Mouse (Mus musculus): Measurements from ENCODE around the gene Pcmt1. TPM values are rescaled to one million over a fixed set of nuclear protein-coding genes. Genes with fewer than 3 reads are reported as not detected.

Pcmt1 gene
- polyA plus RNA-seq, 1 experiment from 2014 or later = 145 TPM

DNA sequence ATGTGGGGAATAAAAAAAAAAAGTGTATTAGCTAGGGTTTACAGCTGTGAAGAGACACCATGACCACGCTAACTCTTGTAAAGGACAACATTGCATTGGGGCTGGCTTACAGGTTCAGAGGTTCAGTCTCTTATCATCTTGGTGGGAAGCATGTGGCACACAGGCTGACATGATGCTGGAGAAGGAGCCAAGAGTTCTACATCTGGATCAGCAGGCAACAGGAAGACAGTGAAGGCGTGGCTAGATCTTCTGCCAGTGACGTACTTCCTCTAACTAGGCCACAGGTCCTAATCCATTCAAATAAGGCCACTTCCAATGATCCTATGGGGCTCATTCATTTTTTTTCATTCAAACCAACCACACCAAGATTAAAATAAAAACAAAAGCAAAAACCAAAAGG, 19.2 kb upstream of the Pcmt1 start:
- H3K4me1 ChIP-seq (replicated peaks; ENCODE audit: control insufficient read depth, insufficient read depth, low read length) = no peaks in the 10 kb centered on the region
- H3K27me3 ChIP-seq (ENCODE audit: control insufficient read depth, insufficient read depth, low read length) = no peaks in the 10 kb centered on the region
- ATAC-seq (ENCODE audit: low FRiP score) = no peak
- H3K4me2 ChIP-seq (replicated peaks; ENCODE audit: low read depth, low read length) = no peak overlapping the region
- DNase-seq (ENCODE audit: low spot score) = no peak
- no peak overlapping the region for H3K9ac ChIP-seq (ENCODE audit: low read depth, low read length)
- 88% methylated on average over 3 of the region's 3 CpGs for WGBS
- no peak overlapping the region for H3K4me3 ChIP-seq (ENCODE audit: low read depth, low read length)
- H3K9me3 ChIP-seq (ENCODE audit: control insufficient read depth, low read length) = no peaks in the 10 kb centered on the region
- no peak overlapping the region for H3K27ac ChIP-seq (ENCODE audit: low read depth, low read length)
- H3K36me3 ChIP-seq (ENCODE audit: control insufficient read depth, insufficient read depth, low read length) = peaks cover 15% of the 10 kb centered on the region

GRCm38 (mm10) chr10:7695286-7695685, 14.3 kb upstream of the Pcmt1 start:
- no peaks in the 10 kb centered on the region for H3K27me3 ChIP-seq (ENCODE audit: control insufficient read depth, insufficient read depth, low read length)
- no peaks in the 10 kb centered on the region for H3K4me1 ChIP-seq (replicated peaks; ENCODE audit: control insufficient read depth, insufficient read depth, low read length)
- no peak overlapping the region for H3K4me2 ChIP-seq (replicated peaks; ENCODE audit: low read depth, low read length)
- H3K27ac ChIP-seq (ENCODE audit: low read depth, low read length) = no peak overlapping the region
- no peak overlapping the region for H3K4me3 ChIP-seq (ENCODE audit: low read depth, low read length)
- DNase-seq (ENCODE audit: low spot score) = no peak
- H3K36me3 ChIP-seq (ENCODE audit: control insufficient read depth, insufficient read depth, low read length) = peaks cover 19% of the 10 kb centered on the region
- H3K9ac ChIP-seq (ENCODE audit: low read depth, low read length) = no peak overlapping the region
- no peaks in the 10 kb centered on the region for H3K9me3 ChIP-seq (ENCODE audit: control insufficient read depth, low read length)
- ATAC-seq (ENCODE audit: low FRiP score) = no peak

DNA sequence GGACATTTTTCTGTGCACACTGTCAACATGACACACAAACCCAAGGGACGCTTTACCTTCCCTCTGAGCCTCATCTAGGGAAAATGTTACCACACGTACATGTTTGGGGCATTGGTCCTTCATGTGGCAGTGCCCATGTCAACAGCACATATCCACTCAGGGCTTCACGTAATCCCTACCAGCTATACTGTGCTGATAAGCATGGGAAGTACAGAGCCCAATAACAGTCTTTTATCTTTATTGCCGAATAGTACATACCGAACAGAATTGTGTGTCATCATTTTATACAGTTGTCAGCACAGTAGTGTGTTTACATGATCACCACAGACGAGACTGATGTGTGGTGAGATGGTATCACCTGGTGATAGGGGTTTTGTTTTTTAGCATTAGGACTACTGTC, 6.0 kb upstream of the Pcmt1 start:
- Histone ChIP-seq H3K36me3 (ENCODE audit: control insufficient read depth, insufficient read depth, low read length) (no peaks in the 10 kb centered on the region), H3K4me1 (replicated peaks; ENCODE audit: control insufficient read depth, insufficient read depth, low read length) (no peaks in the 10 kb centered on the region), H3K4me2 (replicated peaks; ENCODE audit: low read depth, low read length) (no peak overlapping the region), H3K9ac (ENCODE audit: low read depth, low read length) (no peak overlapping the region), H3K4me3 (ENCODE audit: low read depth, low read length) (no peak overlapping the region), H3K27me3 (ENCODE audit: control insufficient read depth, insufficient read depth, low read length) (no peaks in the 10 kb centered on the region), H3K27ac (ENCODE audit: low read depth, low read length) (no peak overlapping the region), H3K9me3 (ENCODE audit: control insufficient read depth, low read length) (no peaks in the 10 kb centered on the region)
- 97% methylated on average over 6 of the region's 6 CpGs for WGBS
- ATAC-seq (ENCODE audit: low FRiP score) (no peak), DNase-seq (ENCODE audit: low spot score) (no peak)

- Histone ChIP-seq H3K9me3 (ENCODE audit: control insufficient read depth, low read length) (no peaks in the 10 kb centered on the region), H3K27ac (ENCODE audit: low read depth, low read length) (no peak overlapping the region), H3K4me2 (replicated peaks; ENCODE audit: low read depth, low read length) (peak overlapping the region; percentile 76), H3K4me1 (replicated peaks; ENCODE audit: control insufficient read depth, insufficient read depth, low read length) (peaks cover 8% of the 10 kb centered on the region; the same call in 1 of the 2 replicates), H3K27me3 (ENCODE audit: control insufficient read depth, insufficient read depth, low read length) (no peaks in the 10 kb centered on the region), H3K36me3 (ENCODE audit: control insufficient read depth, insufficient read depth, low read length) (no peaks in the 10 kb centered on the region), H3K9ac (ENCODE audit: low read depth, low read length) (peak overlapping the region; percentile 99; the same call in 1 of the 2 replicates), H3K4me3 (ENCODE audit: low read depth, low read length) (peak overlapping the region; percentile 100)
- DNase-seq (ENCODE audit: low spot score) (no peak), ATAC-seq (ENCODE audit: low FRiP score) (no peak)
- 74% methylated on average over 3 of the region's 3 CpGs for WGBS
Observed at GRCm38 (mm10) chr10:7682249-7682648, 1.3 kb upstream of the Pcmt1 start.

DNA sequence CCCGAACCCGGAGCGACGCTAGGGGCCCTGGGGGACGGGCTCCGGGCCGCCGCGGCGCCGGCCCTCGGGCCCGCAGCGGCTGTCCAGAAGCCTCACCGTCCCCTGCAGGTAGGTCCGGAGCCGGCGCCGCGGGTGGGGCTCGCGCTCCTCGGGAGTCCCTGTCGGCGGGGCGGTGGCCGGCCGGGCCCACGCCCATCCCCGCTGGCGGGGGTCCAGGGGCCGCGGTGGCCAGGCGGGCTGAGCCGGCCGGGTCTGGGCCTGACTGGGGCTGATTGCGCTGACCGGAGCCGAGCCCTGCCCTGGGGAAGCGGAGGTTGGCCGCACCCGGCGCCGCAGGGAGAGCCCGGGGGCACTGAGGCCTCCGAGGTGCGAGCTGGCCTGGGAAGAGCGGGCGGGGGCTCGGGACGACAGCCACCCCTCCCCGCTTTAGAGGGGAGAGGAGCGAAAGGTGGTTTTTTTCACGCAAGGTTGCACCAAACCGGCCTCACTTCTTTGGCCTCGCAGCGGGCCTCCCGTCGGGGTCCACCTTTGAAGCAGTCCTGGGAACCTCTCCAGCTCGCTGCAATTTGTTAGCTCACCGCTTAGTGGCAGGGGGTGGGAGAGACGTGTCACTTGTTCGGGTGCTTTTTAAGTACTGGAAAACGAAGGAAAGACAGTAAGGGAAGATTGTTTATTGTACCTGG, 548 bp upstream of the Pcmt1 start:
- DNase-seq (ENCODE audit: low spot score) = peak; percentile 69
- 1% methylated on average over 55 of the region's 64 CpGs for WGBS
- peak; percentile 88 for ATAC-seq (ENCODE audit: low FRiP score)
- Histone ChIP-seq H3K4me3 (ENCODE audit: low read depth, low read length) (peak overlapping the region; percentile 100), H3K27me3 (ENCODE audit: control insufficient read depth, insufficient read depth, low read length) (no peaks in the 10 kb centered on the region), H3K27ac (ENCODE audit: low read depth, low read length) (peak overlapping the region; percentile 94), H3K4me1 (replicated peaks; ENCODE audit: control insufficient read depth, insufficient read depth, low read length) (peaks cover 8% of the 10 kb centered on the region; the same call in 1 of the 2 replicates), H3K36me3 (ENCODE audit: control insufficient read depth, insufficient read depth, low read length) (no peaks in the 10 kb centered on the region), H3K9me3 (ENCODE audit: control insufficient read depth, low read length) (no peaks in the 10 kb centered on the region), H3K9ac (ENCODE audit: low read depth, low read length) (peak overlapping the region; percentile 99), H3K4me2 (replicated peaks; ENCODE audit: low read depth, low read length) (peak overlapping the region; percentile 76)

GRCm38 (mm10) chr10:7673673-7674072, 7.3 kb downstream of the Pcmt1 start:
- no peak overlapping the region for H3K9ac ChIP-seq (ENCODE audit: low read depth, low read length)
- no peak overlapping the region for H3K4me3 ChIP-seq (ENCODE audit: low read depth, low read length)
- 0 out of 2 replicates have a peak, but pooled peaks cover 2% of the 10 kb centered on the region for H3K36me3 ChIP-seq (ENCODE audit: control insufficient read depth, insufficient read depth, low read length)
- no peak overlapping the region for H3K27ac ChIP-seq (ENCODE audit: low read depth, low read length)
- H3K4me1 ChIP-seq (replicated peaks; ENCODE audit: control insufficient read depth, insufficient read depth, low read length) = no peaks in the 10 kb centered on the region
- ATAC-seq (ENCODE audit: low FRiP score) (no peak), DNase-seq (ENCODE audit: low spot score) (peak; percentile 34)
- H3K9me3 ChIP-seq (ENCODE audit: control insufficient read depth, low read length) = no peaks in the 10 kb centered on the region
- 76% methylated on average over 1 of the region's 1 CpGs for WGBS
- H3K27me3 ChIP-seq (ENCODE audit: control insufficient read depth, insufficient read depth, low read length) = no peaks in the 10 kb centered on the region
- H3K4me2 ChIP-seq (replicated peaks; ENCODE audit: low read depth, low read length) = no peak overlapping the region

GRCm38 (mm10) chr10:7667342-7667802, 13.6 kb downstream of the Pcmt1 start, which contains the start of gene Nup43:
Gene Nup43 (plus strand): TSS chr10:7667503.
- Histone ChIP-seq H3K4me3 (ENCODE audit: low read depth, low read length) (peak within 1 kb of the TSS; percentile 57), H3K9me3 (ENCODE audit: control insufficient read depth, low read length) (no peaks in the 10 kb centered on the region), H3K4me2 (replicated peaks; ENCODE audit: low read depth, low read length) (peak within 1 kb of the TSS; percentile 60), H3K36me3 (ENCODE audit: control insufficient read depth, insufficient read depth, low read length) (0 out of 2 replicates have a peak, but pooled peaks cover 2% of the 10 kb centered on the region), H3K4me1 (replicated peaks; ENCODE audit: control insufficient read depth, insufficient read depth, low read length) (no peaks in the 10 kb centered on the region), H3K27ac (ENCODE audit: low read depth, low read length) (peak within 1 kb of the TSS; percentile 4; the same call in 1 of the 2 replicates), H3K9ac (ENCODE audit: low read depth, low read length) (peak within 1 kb of the TSS; percentile 45), H3K27me3 (ENCODE audit: control insufficient read depth, insufficient read depth, low read length) (no peaks in the 10 kb centered on the region)
- peak; percentile 93 for DNase-seq (ENCODE audit: low spot score)
- under 1% methylated on average over 24 of the region's 24 CpGs for WGBS
- peak; percentile 86 for ATAC-seq (ENCODE audit: low FRiP score)

- H3K27ac ChIP-seq (ENCODE audit: low read depth, low read length) = no peak overlapping the region
- no peaks in the 10 kb centered on the region for H3K9me3 ChIP-seq (ENCODE audit: control insufficient read depth, low read length)
- ATAC-seq (ENCODE audit: low FRiP score) = no peak
- no peak overlapping the region for H3K9ac ChIP-seq (ENCODE audit: low read depth, low read length)
- no peaks in the 10 kb centered on the region for H3K27me3 ChIP-seq (ENCODE audit: control insufficient read depth, insufficient read depth, low read length)
- DNase-seq (ENCODE audit: low spot score) = no peak
- no peaks in the 10 kb centered on the region for H3K4me1 ChIP-seq (replicated peaks; ENCODE audit: control insufficient read depth, insufficient read depth, low read length)
- H3K36me3 ChIP-seq (ENCODE audit: control insufficient read depth, insufficient read depth, low read length) = no peaks in the 10 kb centered on the region
- no peak overlapping the region for H3K4me2 ChIP-seq (replicated peaks; ENCODE audit: low read depth, low read length)
- no peak overlapping the region for H3K4me3 ChIP-seq (ENCODE audit: low read depth, low read length)
- WGBS = 83% methylated on average over 1 of the region's 1 CpGs
Observed at GRCm38 (mm10) chr10:7664889-7665288, 16.0 kb downstream of the Pcmt1 start.

GRCm38 (mm10) chr10:7664027-7664526, 16.9 kb downstream of the Pcmt1 start:
- WGBS = 72% methylated on average over 6 of the region's 6 CpGs
- H3K27me3 ChIP-seq (ENCODE audit: control insufficient read depth, insufficient read depth, low read length) = no peaks in the 10 kb centered on the region
- H3K4me2 ChIP-seq (replicated peaks; ENCODE audit: low read depth, low read length) = peak overlapping the region; percentile 86
- H3K4me3 ChIP-seq (ENCODE audit: low read depth, low read length) = peak overlapping the region; percentile 90
- no peak for DNase-seq (ENCODE audit: low spot score)
- peak overlapping the region; percentile 87; the same call in 1 of the 2 replicates for H3K27ac ChIP-seq (ENCODE audit: low read depth, low read length)
- no peaks in the 10 kb centered on the region for H3K36me3 ChIP-seq (ENCODE audit: control insufficient read depth, insufficient read depth, low read length)
- no peaks in the 10 kb centered on the region for H3K4me1 ChIP-seq (replicated peaks; ENCODE audit: control insufficient read depth, insufficient read depth, low read length)
- H3K9me3 ChIP-seq (ENCODE audit: control insufficient read depth, low read length) = no peaks in the 10 kb centered on the region
- H3K9ac ChIP-seq (ENCODE audit: low read depth, low read length) = peak overlapping the region; percentile 90
- ATAC-seq (ENCODE audit: low FRiP score) = no peak
